ENCODE assay signal across 28 mouse cellular contexts in the genomic region with DNA sequence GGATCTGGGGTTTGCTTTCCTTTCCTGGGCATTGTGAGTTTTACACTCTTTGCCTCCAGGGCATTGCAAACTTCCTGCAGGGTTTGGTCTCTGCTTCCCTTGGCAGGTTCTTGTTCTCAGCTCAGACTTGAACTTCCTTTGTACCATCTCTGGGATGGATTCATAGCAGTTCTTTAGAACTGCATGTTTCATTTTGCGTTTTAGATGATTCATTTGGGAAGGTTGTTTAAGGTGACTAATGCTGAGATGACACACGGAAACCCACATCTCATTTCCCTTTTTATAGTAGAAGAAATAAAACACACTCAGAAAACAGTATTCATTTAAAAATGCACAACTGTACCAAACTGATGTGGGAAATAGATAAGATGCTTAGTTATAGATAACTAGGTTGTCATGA.
DNase-seq lines count a peak whose midpoint lies in the region; ATAC-seq and TF ChIP-seq lines count a peak whose summit lies in the region.
"Had no signal": no experiment of that assay in that cellular context is flagged by ENCODE, and none has a peak within 500 bp of the region (broad histone marks: within the 10 kb centered on the region; RNA-seq: fewer than 3 reads in every experiment).

No protein-coding gene starts in this region.

- H3K79me2 ChIP-seq in myocyte (ENCODE audit: control insufficient read depth, insufficient read depth), result no peaks in the 10 kb centered on the region

- no peak overlapping the region for H3K9ac ChIP-seq in midbrain, embryonic 16.5 days (ENCODE audit: low read depth, low read length)
- H3K9ac ChIP-seq: forebrain, embryonic 13.5 days; heart, embryonic 12.5 days; heart, embryonic 15.5 days; hindbrain, embryonic 14.5 days had no signal

- H3K4me1 ChIP-seq in limb, embryonic 10.5 days, result no peaks in the 10 kb centered on the region
- no peaks in the 10 kb centered on the region for H3K4me1 ChIP-seq in midbrain, embryonic 16.5 days (ENCODE audit: control insufficient read depth, insufficient read depth, low read length)
- H3K4me1 ChIP-seq: forebrain, embryonic 10.5 days; forebrain, embryonic 13.5 days; heart, embryonic 12.5 days; heart, embryonic 15.5 days had no signal

- no peaks in the 10 kb centered on the region for H3K9me3 ChIP-seq in limb, embryonic 10.5 days (replicated peaks)
- H3K9me3 ChIP-seq in midbrain, embryonic 16.5 days (replicated peaks; ENCODE audit: control insufficient read depth, low read length, poor library complexity, severe bottlenecking), result no peaks in the 10 kb centered on the region
- H3K9me3 ChIP-seq: forebrain, embryonic 10.5 days; forebrain, embryonic 13.5 days; heart, embryonic 12.5 days; heart, embryonic 15.5 days had no signal

- H3ac ChIP-seq in myocyte (ENCODE audit: control insufficient read depth, insufficient read length), result no peak overlapping the region

- peak; percentile 45 for ATAC-seq in common myeloid progenitor, adult 5-6 weeks (replicated peaks; ENCODE audit: low read depth, poor library complexity, severe bottlenecking)
- ATAC-seq in monocyte, adult 5-6 weeks (replicated peaks; ENCODE audit: insufficient number of reproducible peaks, low FRiP score, low TSS enrichment, poor library complexity, severe bottlenecking), result no peak
- no peak for ATAC-seq in midbrain, embryonic 16.5 days
- ATAC-seq: forebrain, embryonic 13.5 days; forebrain, embryonic 16.5 days; hindbrain, postnatal 0 days had no signal

- H3K4me2 ChIP-seq in myocyte (ENCODE audit: low read depth), result peak overlapping the region; percentile 25
- H3K4me2 ChIP-seq in midbrain, embryonic 16.5 days (ENCODE audit: low read length), result no peak overlapping the region
- H3K4me2 ChIP-seq: forebrain, embryonic 13.5 days; heart, embryonic 12.5 days; heart, embryonic 15.5 days; hindbrain, embryonic 14.5 days had no signal

- DNase-seq in 416B (ENCODE audit: low read depth), result peak; percentile 76
- peak; percentile 6 for DNase-seq in induced T-regulatory cell, adult 2 months (ENCODE audit: low read depth)
- DNase-seq in limb, embryonic 10.5 days (ENCODE audit: low spot score), result no peak
- no peak for DNase-seq in spleen, postnatal 4 days (ENCODE audit: low spot score in 2 of 2)
- DNase-seq: adrenal gland, adult 2 months; adrenal gland, postnatal 25 days; cerebellum, adult 11-12 months; cerebellum, adult 8-10 months; cerebellum, postnatal 10 days; cerebellum, postnatal 36 days; gastrocnemius, adult 2 months; gastrocnemius, postnatal 14 days; heart, adult 18-20 months; heart, postnatal 10 days; heart, postnatal 36 days had no signal

- TF ChIP-seq POLR2A in myocyte (IDR thresholded peaks at IDR 0.05; ENCODE audit: insufficient read length, low read depth), result no peak

- no peak overlapping the region for H3K4me3 ChIP-seq in myocyte
- no peak overlapping the region for H3K4me3 ChIP-seq in limb, embryonic 10.5 days
- H3K4me3 ChIP-seq in midbrain, embryonic 16.5 days (ENCODE audit: low read depth, low read length), result no peak overlapping the region
- H3K4me3 ChIP-seq: forebrain, embryonic 10.5 days; forebrain, embryonic 13.5 days; gastrocnemius, adult 2 months; heart, embryonic 12.5 days; heart, embryonic 15.5 days had no signal

- H3K27me3 ChIP-seq in myocyte (ENCODE audit: control insufficient read depth, insufficient read depth, insufficient read length), result no peaks in the 10 kb centered on the region
- H3K27me3 ChIP-seq in limb, embryonic 10.5 days (ENCODE audit: low read depth, poor library complexity, severe bottlenecking), result no peaks in the 10 kb centered on the region
- no peaks in the 10 kb centered on the region for H3K27me3 ChIP-seq in midbrain, embryonic 16.5 days (ENCODE audit: control insufficient read depth, insufficient read depth, low read depth, low read length)
- H3K27me3 ChIP-seq: CH12.LX; forebrain, embryonic 13.5 days; heart, embryonic 12.5 days; heart, embryonic 15.5 days had no signal

- H3K36me3 ChIP-seq in myocyte (ENCODE audit: control insufficient read depth, insufficient read depth), result no peaks in the 10 kb centered on the region
- H3K36me3 ChIP-seq in limb, embryonic 10.5 days, result no peaks in the 10 kb centered on the region
- H3K36me3 ChIP-seq in midbrain, embryonic 16.5 days (ENCODE audit: control insufficient read depth, insufficient read depth, low read length), result no peaks in the 10 kb centered on the region
- H3K36me3 ChIP-seq: forebrain, embryonic 10.5 days; G1E; heart, embryonic 12.5 days; heart, embryonic 15.5 days had no signal

- no peak overlapping the region for H3K27ac ChIP-seq in limb, embryonic 10.5 days
- no peak overlapping the region for H3K27ac ChIP-seq in midbrain, embryonic 16.5 days (ENCODE audit: low read length)
- H3K27ac ChIP-seq: forebrain, embryonic 10.5 days; forebrain, embryonic 13.5 days; gastrocnemius, adult 2 months; heart, embryonic 15.5 days; hindbrain, embryonic 14.5 days; hindbrain, postnatal 0 days had no signal

- 90% methylated on average over 2 of the region's 2 CpGs for WGBS in limb, embryonic 10.5 days
- 87% methylated on average over 2 of the region's 2 CpGs for WGBS in midbrain, embryonic 16.5 days

TF ChIP-seq in myocyte, 11 proteins besides CTCF, POLR2A, EP300 and RAD21:
- TF ChIP-seq MYOG (IDR thresholded peaks at IDR 0.05; ENCODE audit: control insufficient read depth in 1 of 3, insufficient read depth in 1 of 3, insufficient read length in 2 of 3, low read depth in 2 of 3), result no peak
- TF ChIP-seq REST (IDR thresholded peaks at IDR 0.05; ENCODE audit: insufficient read depth, insufficient read length), result no peak
- no peak for TF ChIP-seq TCF12 (IDR thresholded peaks at IDR 0.05; ENCODE audit: insufficient read depth, poor library complexity, severe bottlenecking)
- no peak for TF ChIP-seq POLR2AphosphoS2 (IDR thresholded peaks at IDR 0.05; ENCODE audit: insufficient read length, low read depth)
- no peak for TF ChIP-seq TCF3 (IDR thresholded peaks at IDR 0.05; ENCODE audit: insufficient read length, low read depth)
- TF ChIP-seq E2F4 (IDR thresholded peaks at IDR 0.05; ENCODE audit: insufficient read depth), result no peak
- TF ChIP-seq USF1 (IDR thresholded peaks at IDR 0.05; ENCODE audit: low read depth), result no peak
- no peak for TF ChIP-seq MYOD1 (IDR thresholded peaks at IDR 0.05; ENCODE audit: control insufficient read depth in 1 of 3, insufficient read length in 2 of 3, low read depth in 2 of 3)
TF ChIP-seq in myocyte: peak in this region for 0.

Comparison
In these comparisons a context has a peak if more than half of its experiments do, and no peak if none do; other contexts are left out.
1. DNase-seq: peak in 416B (single experiment) and induced T-regulatory cell, adult 2 months (single experiment); none in limb, embryonic 10.5 days (single experiment) and spleen, postnatal 4 days (0 of 2).